Mouse (Mus musculus): Measurements from ENCODE around the gene Sh3rf1.
A peak's percentile ranks its signal among the peaks of the same experiment; 100 is the strongest.

Gene Sh3rf1

DNA sequence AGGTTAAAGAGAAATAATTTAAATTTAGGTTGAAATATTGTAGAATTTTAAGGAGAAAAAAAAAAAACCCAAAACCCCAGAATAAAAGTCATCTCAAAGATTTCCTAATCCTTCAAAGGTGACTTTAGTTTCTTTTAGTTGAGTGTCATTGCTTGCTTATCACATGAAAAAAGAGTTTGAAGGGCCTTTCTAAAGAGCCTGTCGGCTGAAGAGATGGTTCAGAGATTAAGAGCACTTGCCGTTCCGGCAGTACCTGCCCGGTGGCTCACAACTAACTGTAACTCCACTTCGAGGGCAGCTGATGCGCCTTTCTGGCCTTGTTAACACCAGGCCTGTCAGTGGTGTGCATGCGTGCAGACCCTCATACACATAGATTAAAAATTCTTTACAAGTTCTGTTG is 41.2 kb downstream of the Sh3rf1 start:
- no peak for DNase-seq

DNA sequence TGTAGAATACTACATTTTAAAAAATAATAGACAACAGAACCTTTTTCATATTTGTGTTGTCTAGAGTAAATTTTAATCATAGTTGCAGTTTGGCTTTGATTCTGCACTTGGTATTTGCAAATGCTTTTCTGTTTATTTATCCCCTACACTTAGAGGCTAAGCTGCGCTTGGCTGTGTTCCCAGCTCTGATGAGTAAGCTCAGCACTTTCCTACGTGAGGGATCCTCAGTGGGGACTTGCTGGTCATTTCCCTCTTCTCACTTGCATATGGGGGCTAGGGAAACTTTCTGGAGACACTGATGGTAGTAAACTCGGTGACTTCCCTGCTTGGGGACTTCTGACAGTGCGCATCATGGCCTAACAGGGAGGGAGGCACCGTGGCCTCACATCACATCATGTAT is 41.7 kb downstream of the Sh3rf1 start:
- peak; percentile 66 for DNase-seq

DNA sequence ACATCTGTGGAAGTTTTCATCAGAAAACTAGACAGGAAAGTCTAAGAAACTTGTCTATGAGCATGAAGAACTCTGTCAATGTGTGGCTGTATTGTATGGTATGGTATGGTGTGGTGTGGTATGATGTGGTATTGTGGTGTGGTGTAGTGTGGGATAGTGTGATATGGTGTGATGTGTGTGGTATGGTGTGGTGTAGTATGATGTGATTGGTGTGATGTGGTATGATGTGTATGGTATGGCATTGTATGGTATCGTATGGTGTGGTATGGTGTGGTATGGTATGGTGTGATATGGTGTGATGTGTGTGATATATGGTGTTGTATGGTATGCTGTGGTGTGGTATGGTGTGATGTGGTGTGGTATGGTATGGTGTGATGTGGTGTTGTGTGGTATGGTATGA is 43.4 kb downstream of the Sh3rf1 start:
- no peak for DNase-seq

DNA sequence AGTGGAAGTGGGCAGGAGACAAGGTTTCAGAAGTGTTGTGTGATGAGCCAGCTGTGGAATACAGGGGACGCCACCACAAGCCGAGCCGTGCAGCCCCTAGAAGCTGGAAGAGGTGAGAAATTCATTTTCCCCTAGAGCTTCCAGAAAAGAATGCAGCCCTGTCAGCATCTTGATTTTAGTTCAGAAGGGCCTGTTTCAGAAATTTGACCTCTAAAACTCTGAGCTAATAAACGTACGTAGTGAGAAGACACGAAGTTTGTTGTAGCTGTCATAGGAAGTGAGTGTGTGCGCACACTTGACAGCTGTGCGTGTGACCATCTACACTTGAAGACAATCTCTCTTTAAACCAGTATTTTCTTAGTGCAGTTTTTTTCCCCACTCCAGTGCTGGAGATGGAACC is 44.0 kb downstream of the Sh3rf1 start:
- DNase-seq: no peak

DNA sequence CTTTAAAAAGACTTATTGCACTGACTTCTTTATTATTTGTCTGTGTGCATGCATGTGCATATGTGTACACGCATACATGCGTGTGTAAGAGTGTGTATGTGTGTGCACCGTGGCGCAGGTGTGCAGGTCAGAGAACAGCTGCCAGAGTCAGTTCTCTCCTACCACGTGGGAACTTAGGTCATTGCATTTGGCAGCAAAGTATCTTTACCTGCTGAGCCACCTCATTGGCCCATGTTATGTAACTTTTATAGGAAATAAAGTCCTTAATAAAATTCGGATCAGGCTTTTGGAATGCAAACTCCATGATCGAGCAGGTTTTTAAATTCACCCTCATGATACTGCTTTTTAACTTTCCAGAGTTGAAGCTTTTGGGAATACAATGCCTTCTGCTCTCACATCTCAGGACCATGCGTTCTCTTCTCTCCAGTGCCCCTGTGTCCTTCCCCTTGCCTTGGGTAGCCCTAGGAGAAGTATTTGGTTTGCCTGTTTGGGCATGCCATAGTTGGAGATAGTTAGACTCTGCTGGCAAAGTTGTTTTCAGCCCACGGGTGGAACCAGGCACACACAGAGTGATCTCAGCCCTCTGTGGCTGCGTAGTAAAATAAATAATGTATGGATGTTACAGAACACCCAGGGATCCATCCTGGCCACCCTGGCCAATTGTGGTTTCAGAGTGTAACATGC is 44.7 kb downstream of the Sh3rf1 start:
- DNase-seq: no peak

DNA sequence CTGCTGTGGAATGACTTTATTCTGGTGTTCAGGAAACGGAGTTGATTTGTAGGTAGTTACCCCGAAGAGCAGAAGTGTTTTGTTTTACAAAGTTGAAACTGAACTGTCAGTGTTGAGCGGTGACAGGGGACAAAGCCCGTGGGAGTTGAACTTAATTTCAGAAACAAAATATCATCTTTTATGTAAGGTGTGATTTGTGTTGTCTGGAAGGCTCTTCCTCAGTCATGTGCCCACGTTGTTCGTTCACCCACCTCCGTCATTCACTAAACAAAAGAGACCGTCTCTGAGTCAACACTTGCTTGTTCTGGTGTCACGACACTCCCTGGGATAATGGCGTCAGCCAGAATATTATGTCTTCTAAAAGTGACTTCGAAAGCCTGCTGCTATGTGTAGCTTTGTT is 46.3 kb downstream of the Sh3rf1 start:
- no peak for DNase-seq

DNA sequence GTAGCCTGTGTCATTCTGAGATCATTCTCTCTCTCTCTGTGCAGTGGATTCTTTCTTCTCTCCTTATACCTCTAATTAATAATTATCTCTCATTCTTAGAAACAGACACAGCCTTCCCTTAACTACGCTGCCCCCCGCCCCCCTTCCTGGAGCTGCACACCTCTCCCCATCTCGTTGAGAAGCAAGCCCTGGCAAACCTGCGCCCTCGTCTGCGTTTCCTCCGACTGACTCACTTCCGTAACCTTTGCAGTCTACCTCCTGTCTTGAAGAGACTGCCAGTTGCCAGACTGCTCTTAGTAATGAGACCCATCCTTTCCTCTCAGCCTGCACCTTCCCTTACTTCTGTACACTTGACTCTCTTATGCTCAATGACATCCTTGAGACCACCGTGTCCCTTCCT is 46.9 kb downstream of the Sh3rf1 start:
- DNase-seq: no peak

DNA sequence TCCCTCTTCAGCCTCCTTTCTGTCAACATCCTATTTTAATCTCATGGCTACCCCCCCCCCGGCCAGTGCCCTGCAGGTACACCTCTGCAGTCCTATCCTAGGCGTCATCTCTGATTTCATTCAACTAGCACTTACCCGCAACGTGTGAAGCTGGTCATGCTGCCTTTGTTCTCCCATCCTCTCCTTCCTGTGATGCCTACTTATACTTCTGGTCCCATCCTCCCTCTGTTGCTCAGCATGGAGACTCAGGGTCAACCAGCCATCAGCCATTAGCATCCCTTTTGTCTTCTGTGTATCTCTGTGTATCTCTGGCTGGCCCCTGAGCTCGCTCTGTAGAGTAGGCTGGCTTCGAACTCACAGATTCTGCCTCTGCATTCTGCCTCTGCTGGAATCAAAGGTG is 47.3 kb downstream of the Sh3rf1 start:
- DNase-seq: no peak

DNA sequence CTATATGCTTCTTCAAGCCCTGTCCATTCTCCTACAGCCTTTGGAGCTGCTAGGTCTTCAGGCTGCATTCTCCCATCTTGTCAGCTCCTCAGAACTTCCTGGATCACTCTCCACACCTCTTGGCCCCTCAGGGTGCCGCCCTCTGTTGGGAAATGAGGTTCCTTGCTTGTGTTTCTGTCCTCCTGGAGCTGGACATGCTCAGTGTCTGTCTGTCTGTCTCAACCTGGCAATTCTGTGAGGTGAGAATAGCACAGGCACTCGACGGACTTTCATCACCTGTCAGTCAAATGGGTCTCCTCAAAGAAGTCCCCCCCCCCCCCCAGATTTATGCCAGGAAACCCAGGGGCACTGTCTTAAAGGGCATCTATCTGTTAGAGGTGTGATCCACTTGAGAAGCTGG is 49.2 kb downstream of the Sh3rf1 start:
- no peak for DNase-seq

DNA sequence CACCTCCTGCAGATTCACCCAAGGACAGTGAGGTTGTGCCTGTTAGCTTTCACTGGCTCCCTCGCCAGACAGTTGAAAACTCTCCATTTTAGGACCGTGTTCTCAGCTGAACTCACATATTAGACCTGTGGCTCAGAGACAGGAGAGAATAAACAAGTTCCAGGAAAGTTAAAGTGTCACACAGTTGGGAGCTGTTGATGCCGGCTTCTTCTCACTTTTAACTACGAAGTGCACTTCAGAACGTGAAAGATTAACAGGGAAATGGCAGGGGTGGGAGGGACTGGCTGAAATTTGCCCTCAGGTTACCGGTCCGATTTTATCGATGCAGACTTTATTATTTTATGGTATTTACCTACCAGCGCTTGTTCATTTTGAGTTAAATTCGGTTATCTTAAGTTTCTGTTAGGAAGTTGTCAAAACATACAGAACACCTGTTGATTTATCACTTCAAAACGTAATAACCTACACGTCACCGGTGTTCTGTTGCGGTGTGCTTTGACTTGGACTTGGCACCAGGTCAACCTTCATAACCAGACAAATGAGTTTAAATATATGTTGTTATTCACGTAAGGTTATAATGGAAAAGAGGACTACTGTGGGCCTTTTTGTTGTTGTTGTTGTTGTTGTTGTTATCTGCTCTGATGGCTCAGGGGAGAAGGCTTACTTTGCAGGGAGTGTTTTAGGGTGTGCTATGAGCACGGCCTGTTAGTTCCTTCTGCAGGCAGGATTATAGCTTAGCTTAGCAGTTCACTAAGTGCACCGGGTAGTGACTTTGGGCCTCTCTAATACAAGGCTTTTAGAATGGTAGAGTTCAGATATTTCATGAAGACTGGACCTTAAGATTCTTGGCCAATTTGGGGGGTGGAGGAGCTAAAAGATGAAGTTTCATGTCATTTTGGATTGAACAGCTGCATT is 49.9 kb downstream of the Sh3rf1 start:
- DNase-seq: peak; percentile 66

DNA sequence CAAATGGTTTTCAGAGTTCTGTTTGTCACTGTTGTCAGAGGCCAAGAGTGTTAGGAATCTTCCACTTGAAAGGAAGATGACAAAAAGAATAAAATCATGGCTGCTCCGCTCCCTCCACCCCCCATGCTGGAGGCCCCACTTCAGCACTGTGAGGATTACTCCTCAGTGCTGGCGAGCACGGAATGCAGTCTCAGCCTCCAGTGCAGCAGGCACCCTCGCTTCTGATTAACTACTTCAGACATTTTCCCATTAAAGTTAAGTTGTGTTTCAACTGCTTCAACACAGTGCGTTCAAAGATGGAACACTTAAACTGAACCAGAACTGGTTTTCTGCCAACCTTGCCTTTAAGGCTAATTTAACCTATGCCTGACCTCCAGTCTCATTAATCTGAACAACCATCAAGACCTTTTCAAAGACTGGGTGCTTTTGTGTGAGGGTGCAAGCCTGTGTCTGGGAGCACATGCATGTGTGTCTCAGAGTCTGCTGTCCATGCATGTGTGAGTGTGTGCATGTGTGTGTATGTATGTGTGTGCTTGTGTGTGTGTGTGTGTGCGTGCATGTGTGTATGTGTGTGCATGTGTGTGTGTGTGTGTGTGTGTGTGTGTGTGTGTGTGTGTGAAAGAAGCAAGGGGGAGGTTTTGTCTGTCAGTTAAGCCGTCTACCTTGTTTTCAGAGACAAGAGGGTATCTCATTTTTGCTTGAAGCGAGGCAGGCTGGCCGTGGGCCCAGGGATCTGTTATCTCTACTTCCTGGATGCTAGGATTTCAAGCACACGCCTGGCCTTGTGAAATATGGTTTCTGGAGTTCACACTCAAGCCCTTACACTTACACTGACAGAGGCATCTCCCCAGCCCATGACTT is 51.2 kb downstream of the Sh3rf1 start:
- DNase-seq: peak; percentile 68

DNA sequence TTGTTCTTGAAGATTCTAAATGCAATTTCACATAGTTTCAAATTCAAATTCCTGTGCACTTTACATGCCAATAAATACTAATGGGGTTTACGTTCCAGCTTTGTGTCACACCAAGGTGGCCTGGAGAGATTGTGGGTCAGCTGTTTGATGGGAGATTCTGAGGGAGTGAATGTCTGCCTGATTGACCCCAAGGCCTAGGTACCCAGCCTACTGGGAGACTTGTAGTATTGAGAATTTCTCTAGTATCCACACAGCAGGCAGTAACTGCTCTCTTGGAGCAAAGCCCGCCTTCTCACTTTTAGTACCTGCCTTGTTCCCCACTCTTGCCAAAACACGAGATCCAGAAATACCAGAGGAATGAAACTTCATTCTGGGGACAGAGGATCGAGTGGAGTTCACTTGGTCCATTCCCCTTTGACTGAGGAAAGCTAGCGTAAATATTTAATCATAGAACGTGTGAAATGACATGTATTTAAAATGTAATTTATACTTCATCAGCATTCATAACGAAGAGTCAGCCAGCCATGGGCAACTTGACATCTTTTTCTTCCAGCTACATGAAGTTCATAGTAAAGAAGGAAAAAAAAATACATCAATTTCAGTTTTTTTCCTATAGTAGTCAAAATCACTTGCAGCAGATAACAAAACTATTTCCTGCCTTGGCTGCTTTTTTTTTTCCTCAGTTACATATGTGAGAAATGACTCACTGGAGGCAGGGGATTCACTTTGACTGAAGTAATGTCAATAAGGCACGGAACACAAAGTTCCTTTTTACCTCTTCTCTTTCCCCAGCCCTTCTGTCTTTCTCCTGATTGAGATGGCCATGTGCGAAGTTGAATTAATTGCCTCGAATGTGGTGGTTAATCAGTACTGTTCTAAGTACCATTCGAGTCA is 52.0 kb downstream of the Sh3rf1 start:
- peak; percentile 55 for DNase-seq

DNA sequence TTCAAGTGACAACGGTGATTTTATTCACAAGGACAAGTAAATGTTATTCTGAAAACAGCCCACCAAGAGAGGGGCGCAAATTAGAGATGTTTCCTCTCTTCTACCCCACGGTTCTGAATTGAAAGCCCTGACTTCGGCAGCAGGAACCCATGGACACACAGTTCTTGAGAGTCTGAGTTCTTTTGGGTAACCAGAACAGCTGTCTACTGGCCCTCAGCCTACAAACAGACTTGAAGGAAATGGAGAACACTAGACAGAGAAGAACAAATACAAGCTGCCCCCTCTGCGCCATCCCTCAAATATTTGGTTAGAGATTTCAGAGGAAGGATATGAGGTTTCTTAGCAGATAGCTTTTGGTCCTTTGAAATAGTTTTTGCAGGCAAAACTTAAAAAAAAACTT is 52.7 kb downstream of the Sh3rf1 start:
- DNase-seq: no peak

DNA sequence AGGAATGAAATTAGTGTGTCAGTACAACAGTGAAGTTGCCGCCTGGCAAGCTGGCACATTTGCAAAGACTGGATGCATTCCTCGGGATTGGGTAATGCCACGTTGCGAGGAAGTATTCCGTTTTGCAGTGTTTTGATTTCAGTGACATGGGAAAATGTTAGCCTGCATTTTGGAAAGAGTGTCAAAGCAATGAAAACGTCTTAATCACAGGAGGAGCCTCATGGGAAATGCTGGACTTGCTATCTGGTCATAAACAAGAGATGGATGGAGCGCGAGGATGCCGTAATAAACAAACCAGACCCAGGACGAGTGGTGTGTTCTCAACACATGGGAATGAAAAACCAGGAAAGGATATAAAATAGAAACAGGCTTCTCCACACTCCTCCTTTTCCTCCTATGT is 55.4 kb downstream of the Sh3rf1 start:
- DNase-seq: no peak

DNA sequence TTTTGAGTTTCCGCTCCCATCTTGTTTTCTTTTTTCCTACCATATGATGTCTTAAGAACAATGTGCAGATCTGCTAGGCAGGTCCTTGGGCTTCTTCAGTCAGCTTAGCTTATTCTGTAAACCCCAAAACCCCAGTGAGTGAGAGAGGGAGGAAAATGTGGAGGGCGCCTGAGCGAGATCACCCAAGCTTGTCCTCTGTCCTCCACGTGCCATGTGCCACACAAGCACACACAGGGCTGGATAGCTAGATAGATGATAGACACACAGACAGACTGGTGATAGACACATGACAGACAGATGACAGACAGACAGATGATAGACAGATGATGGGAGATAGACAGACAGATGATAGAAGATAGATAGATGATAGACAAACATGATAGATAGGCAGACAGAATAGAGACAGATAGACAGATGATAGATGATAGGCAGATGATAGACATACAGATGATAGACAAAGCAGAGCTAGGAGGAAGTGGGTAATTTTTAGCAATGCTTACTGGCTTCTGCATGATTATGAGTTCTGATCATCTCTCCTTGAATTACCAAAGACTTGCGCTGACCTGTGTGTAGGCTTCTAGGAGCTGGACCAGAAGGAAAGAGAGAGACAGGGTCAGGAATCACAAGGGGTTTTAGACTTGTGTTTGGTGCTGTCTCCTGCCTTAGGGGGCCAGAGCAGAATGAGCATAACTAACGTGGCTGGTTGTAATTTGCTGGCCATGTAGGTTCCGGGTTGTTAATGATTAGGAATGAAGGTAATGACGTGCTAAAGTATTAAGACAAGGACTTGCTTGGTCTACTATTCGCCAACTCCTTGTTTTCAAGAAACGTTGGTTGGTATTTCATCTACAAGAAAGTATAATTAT is 58.9 kb downstream of the Sh3rf1 start:
- DNase-seq: no peak

DNA sequence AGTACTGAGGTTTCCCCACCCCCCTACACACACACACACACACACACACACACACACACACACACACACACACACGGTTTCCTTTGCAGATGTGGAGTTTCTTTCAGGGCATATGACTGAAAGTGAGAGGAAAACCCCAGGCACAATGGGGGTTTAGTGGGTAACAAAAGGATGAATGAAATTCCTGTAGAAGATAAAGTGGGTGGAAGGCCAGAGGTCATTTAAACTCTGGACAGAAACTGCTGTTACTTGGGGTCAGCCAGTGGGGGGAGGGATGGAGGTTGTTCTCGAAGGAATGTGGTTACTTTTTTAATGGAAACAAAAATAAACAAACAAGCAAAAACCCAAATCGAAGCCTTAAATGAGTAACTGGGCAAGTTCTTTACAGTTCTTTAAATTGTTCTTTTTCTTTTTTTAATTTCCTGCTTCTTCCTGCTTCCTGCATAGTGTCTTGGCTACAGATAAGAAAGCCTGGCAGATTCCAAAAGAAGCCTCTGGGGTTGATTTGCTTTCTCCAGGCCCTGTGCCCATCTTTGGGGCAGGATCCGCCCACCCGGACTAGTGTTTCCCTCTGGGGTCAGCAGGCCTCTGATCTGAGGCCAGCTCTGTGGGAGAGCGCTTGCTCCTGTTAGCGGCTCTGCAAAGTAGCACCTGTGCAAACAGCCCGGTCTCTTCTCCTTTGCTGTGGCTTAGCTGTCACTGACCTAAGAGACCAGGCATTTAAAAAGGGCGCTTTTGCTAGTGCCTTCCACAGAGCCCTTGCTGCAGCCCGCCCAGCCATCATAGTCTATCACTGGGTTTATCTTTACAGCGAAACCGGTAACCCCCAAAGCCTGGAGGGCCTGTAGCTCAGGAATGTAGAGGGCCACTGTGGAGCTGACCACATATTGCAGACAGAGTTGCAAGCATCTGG is 59.8 kb downstream of the Sh3rf1 start:
- peak; percentile 73 for DNase-seq

DNA sequence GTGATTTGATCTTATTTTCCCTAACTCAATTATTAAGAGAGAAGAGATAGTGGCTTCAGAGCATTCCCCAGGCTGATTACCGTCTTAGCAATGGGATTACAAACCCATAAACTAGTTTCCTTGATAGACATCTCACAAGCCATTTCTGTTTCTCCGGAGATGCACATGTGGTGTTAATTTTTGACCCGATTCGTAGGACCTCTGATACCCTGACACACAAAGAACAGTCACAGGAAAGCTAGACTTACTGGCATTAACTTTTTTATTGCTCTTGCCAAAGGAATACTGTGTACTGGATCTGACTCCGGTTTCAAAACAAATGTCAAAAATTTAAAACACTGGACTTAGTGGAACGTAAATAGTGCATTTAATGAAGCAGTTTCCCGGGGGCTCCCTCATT is 62.2 kb downstream of the Sh3rf1 start:
- no peak for DNase-seq

DNA sequence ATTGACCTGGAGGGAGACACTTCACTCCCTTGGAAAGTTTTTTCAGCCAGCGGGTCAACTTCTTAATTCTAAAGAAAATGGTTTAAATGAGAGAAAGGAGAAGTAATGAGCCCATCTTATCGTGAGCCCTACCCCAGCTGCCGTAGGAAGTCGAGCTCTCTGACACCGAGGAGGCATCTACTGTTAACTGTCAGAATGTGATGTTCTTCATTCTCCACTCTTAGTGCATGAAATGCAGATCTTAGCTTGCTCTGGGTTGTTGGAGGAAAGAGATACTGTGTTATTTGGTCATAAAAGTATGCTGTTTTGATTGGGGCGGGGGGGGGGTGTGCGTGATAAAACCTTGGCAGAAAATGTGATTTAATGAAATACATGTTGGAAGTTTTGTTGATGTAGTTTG is 62.7 kb downstream of the Sh3rf1 start:
- no peak for DNase-seq

DNA sequence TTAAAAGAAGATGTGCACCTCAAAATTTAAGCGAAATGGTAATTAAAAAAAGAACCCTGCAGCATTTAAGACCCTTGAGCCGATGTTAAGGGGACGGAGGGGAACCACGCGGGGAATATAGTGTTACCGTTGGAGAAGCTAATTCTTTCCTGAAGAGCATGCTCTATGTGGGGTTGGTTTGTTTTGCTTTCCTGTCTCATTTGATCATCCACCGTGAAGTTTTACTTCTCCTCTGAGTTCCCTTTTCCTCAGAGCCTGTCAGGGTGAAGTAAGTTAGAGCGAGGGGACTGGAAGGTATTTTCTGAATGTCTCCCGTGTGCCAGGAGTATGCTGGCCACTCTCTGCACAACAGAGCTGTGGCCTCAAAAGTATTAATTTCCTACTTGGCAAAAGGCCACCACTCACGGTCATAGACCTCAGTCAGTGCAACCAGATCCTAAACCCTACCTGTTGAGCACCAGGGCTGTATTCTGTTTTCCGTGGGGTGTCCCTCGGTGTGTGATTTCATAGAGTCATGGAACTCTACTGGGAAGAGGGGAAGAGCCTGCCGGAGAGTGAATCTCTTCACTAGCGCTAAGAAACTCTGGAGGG is 63.2 kb downstream of the Sh3rf1 start:
- no peak for DNase-seq

DNA sequence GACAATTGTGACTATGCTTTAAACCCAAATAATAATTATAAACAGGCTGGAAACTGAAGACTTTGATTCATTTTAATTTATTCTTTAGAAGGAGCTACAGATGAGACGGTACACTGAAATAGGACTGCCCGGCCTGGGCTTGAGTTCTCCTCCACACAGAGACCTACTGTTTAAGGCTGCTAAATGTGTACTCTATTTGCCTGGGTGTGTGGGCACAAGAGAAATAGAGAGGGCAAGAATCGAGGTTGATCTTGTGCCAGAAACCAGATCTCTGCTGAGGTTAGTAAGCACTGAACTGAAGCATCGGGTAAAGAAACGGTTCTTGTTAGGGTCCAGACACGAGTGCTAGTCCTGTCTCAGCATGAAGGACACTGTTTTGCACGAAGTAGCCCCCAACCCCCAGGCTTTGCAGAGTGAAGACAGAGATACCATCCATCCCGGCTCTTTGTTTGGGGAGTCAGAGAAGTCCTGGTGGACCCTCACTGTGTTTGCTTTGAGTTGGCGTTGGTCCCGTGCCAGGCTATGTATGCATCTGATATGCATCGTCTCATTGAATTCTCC is 64.4 kb downstream of the Sh3rf1 start:
- no peak for DNase-seq
